Mouse (Mus musculus) E14TG2a.4 (cell line): ENCODE data around the gene Nr0b2.

ENCODE experiments used
- H3K27me3 ChIP-seq: 2 replicates; pipeline ENCODE4 v1.6.1; 2014; ENCODE audit warnings: low read length, control low read depth; ENCODE audit not compliant: insufficient read depth
- H3K36me3 ChIP-seq: 2 replicates; pipeline ENCODE4 v1.6.1; 2014; ENCODE audit warnings: low read length, control low read depth; ENCODE audit not compliant: insufficient read depth
- H3K4me1 ChIP-seq: replicated peaks from 2 replicates; pipeline ENCODE4 v1.6.1; 2014; ENCODE audit warnings: low read depth, low read length, control low read depth
- H3K4me3 ChIP-seq: replicated peaks from 2 replicates; pipeline ENCODE4 v1.5.1; 2014; ENCODE audit warnings: mild to moderate bottlenecking, low read length
- H3K9me3 ChIP-seq: 2 replicates; pipeline ENCODE4 v1.6.1; 2014; ENCODE audit warnings: low read length, control low read depth
- CTCF ChIP-seq: conservative IDR thresholded peaks from 2 replicates; pipeline ENCODE4 v1.5.1; 2014; ENCODE audit warnings: low read length

Gene Nr0b2

DNA sequence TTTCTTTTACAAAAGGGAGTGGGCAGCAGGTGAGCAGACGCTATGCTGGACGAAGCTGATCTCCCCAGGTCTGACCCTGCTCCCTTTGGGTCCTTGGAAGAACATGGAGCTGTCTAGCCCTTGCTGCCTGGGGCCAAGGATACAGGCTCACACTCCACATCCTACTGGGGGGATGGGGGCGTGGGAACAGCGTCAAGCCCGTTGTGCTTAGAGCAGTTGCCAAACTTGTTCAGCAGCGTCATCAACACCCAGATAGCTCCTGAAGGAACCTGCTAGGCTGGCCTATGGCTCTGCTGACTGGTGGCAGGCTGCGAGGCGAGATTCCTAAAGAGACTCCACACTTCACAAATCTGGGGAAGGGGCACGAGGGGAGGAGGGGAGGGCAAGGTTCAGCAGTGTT, 52.2 kb downstream of the Nr0b2 start:
- Histone ChIP-seq H3K4me1 (peaks cover 88% of the 10 kb centered on the region), H3K4me3 (peak overlapping the region; percentile 63), H3K9me3 (no peaks in the 10 kb centered on the region), H3K27me3 (peaks cover 2% of the 10 kb centered on the region; the same call in 1 of the 2 replicates), H3K36me3 (peaks cover 74% of the 10 kb centered on the region)
- TF ChIP-seq CTCF, result no peak
